Mouse (Mus musculus) forebrain, embryonic 11.5 days (tissue): Measurements from ENCODE around the gene Zkscan8. TPM values are rescaled to one million over a fixed set of nuclear protein-coding genes. Genes with fewer than 3 reads are reported as not detected.

ENCODE experiments used
- ATAC-seq: fragments of 200-750 bp; cut with Nextera tagmentation; replicated peaks from 2 replicates; pipeline ENCODE4 v1.8.0; 2017; ENCODE audit warnings: moderate TSS enrichment; ENCODE audit not compliant: low FRiP score
- DNase-seq: peaks from one replicate; pipeline ENCODE4 v3.0.0-alpha.2; 2017; ENCODE audit warnings: low spot score
- H3K27ac ChIP-seq: fragments of 300-500 bp; sonication (generic); 2 replicates; pipeline ENCODE4 v1.5.1; 2014; ENCODE audit warnings: low read depth, low read length
- H3K27me3 ChIP-seq: fragments of 300-500 bp; sonication (generic); 2 replicates; pipeline ENCODE4 v1.6.1; 2014; ENCODE audit warnings: mild to moderate bottlenecking, low read length, mixed read lengths; ENCODE audit not compliant: control insufficient read depth, insufficient read depth
- H3K36me3 ChIP-seq: fragments of 300-500 bp; sonication (generic); 2 replicates; pipeline ENCODE4 v1.6.1; 2014; ENCODE audit warnings: mild to moderate bottlenecking, low read length, moderate library complexity, mixed read lengths; ENCODE audit not compliant: control insufficient read depth, insufficient read depth
- H3K4me1 ChIP-seq: fragments of 300-500 bp; sonication (generic); replicated peaks from 2 replicates; pipeline ENCODE4 v1.6.1; 2014; ENCODE audit warnings: low read length, mixed read lengths; ENCODE audit not compliant: control insufficient read depth, insufficient read depth
- H3K4me2 ChIP-seq: fragments of 300-500 bp; sonication (generic); 2 replicates; pipeline ENCODE4 v1.6.1; 2014; ENCODE audit warnings: low read depth, mild to moderate bottlenecking, low read length, moderate library complexity, mixed read lengths; ENCODE audit not compliant: severe bottlenecking
- H3K4me3 ChIP-seq: fragments of 300-500 bp; sonication (generic); 2 replicates; pipeline ENCODE4 v1.5.1; 2014; ENCODE audit warnings: low read depth, low read length
- H3K9ac ChIP-seq: fragments of 300-500 bp; sonication (generic); 2 replicates; pipeline ENCODE4 v1.6.1; 2014; ENCODE audit warnings: low read length
- H3K9me3 ChIP-seq: fragments of 300-500 bp; sonication (generic); 2 replicates; pipeline ENCODE4 v1.6.1; 2016; ENCODE audit warnings: low read length, mixed read lengths; ENCODE audit not compliant: control insufficient read depth
- WGBS: fragments of 180-500 bp; shearing (Covaris S2); extraction: QIAGEN DNeasy Blood & Tissue Kit; methylation state at CpG from one replicate; pipeline ENCODE4 v1.1.7; 2014; 5-methylcytosine and 5-hydroxymethylcytosine counted together
- polyA plus RNA-seq: library from polyadenylated mRNA; unstranded; fragments of >200 nt; fragmentation: Nextera tagmentation; extraction: Ambion mirVana; gene quantifications from 2 replicates; pipeline ENCODE4 v1.2.1, GENCODE M21; 2014

The Zkscan8 gene
- polyA plus RNA-seq, 1 experiment from 2014 or later = 10.6 TPM

DNA sequence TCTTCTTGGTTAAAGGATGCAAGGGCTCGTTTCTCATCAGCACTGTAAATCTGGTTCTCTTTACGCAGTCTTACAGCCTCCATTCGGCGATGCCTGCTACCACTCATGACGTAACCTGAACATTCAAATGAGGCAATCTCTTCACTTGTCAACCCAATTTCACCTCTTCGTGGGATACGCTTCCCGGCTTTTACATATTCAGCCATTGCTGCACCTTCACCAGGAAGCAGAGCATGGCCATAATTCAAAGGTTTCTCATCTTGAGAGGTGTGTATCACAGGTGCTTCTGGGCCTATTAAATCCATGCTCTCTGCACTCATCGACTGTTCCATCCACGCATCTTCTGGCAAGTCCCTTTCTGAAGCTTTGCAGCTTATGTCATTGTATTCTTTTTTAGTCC is 63.6 kb downstream of the Zkscan8 start:
- Histone ChIP-seq H3K4me1 (no peaks in the 10 kb centered on the region), H3K4me2 (no peak overlapping the region), H3K27ac (no peak overlapping the region), H3K27me3 (peaks cover 3% of the 10 kb centered on the region; the same call in 1 of the 2 replicates), H3K36me3 (no peaks in the 10 kb centered on the region), H3K9me3 (no peaks in the 10 kb centered on the region; the same call in 1 of the 2 replicates), H3K9ac (no peak overlapping the region), H3K4me3 (no peak overlapping the region)
- DNase-seq (no peak), ATAC-seq (no peak)
- 87% methylated on average over 10 of the region's 10 CpGs for WGBS

Other genes with a start within 250 kb of the Zkscan8 start
- gene Gpx5, start 238.4 kb downstream of the Zkscan8 start, polyA plus RNA-seq = not detected in 2 replicates
- not detected in 2 replicates for gene Gpx6, start 219.0 kb downstream of the Zkscan8 start, polyA plus RNA-seq
- gene Olfr1367, start 184.2 kb downstream of the Zkscan8 start, polyA plus RNA-seq = not detected in 2 replicates
- 20.5 and 22.4 TPM in 2 replicates for gene Zscan12, start 168.3 kb downstream of the Zkscan8 start, polyA plus RNA-seq
- 89.7 and 91.3 TPM in 2 replicates for gene Zkscan3, start 128.4 kb downstream of the Zkscan8 start, polyA plus RNA-seq
- gene Pgbd1, start 90.1 kb downstream of the Zkscan8 start, polyA plus RNA-seq = 6.9 and 8.3 TPM in 2 replicates
- gene Zscan26, start 77.4 kb downstream of the Zkscan8 start, polyA plus RNA-seq = 19.5 and 22.2 TPM in 2 replicates
- gene Nkapl, start 62.6 kb downstream of the Zkscan8 start, polyA plus RNA-seq = 2.7 and 3.9 TPM in 2 replicates
- gene Zkscan4, start 52.2 kb downstream of the Zkscan8 start, polyA plus RNA-seq = 4.4 and 5.3 TPM in 2 replicates
- gene Gm10065, start 51.7 kb downstream of the Zkscan8 start, polyA plus RNA-seq = not detected in 2 replicates
- gene AK157302, start 35.9 kb downstream of the Zkscan8 start, polyA plus RNA-seq = 0.27 TPM in 1 of 2 replicates, not detected in the other
- gene Gm11273, start 29.7 kb downstream of the Zkscan8 start, polyA plus RNA-seq = 2.7 and 3.6 TPM in 2 replicates
- 0.27 and 0.43 TPM in 2 replicates for gene Olfr1366, start 11.7 kb upstream of the Zkscan8 start, polyA plus RNA-seq
- gene Olfr1535, start 28.8 kb upstream of the Zkscan8 start, polyA plus RNA-seq = not detected in 2 replicates
- not detected in 2 replicates for gene Olfr1364, start 50.6 kb upstream of the Zkscan8 start, polyA plus RNA-seq
- gene Olfr1362, start 82.9 kb upstream of the Zkscan8 start, polyA plus RNA-seq = not detected in 2 replicates
- gene Olfr11, start 111.4 kb upstream of the Zkscan8 start, polyA plus RNA-seq = not detected in 2 replicates
- gene Olfr1361, start 132.3 kb upstream of the Zkscan8 start, polyA plus RNA-seq = not detected in 2 replicates
- gene Olfr1360, start 146.3 kb upstream of the Zkscan8 start, polyA plus RNA-seq = not detected in 2 replicates
- not detected in 2 replicates for gene Olfr1359, start 167.0 kb upstream of the Zkscan8 start, polyA plus RNA-seq
- 2.3 and 5.4 TPM in 2 replicates for gene Hist1h2bl, start 185.0 kb upstream of the Zkscan8 start, polyA plus RNA-seq
- 23.9 and 25.3 TPM in 2 replicates for gene Hist1h2ai, start 185.3 kb upstream of the Zkscan8 start, polyA plus RNA-seq
- 16.8 and 17.4 TPM in 2 replicates for gene Hist1h3h, start 186.5 kb upstream of the Zkscan8 start, polyA plus RNA-seq
- gene Hist1h2bm, start 190.9 kb upstream of the Zkscan8 start, polyA plus RNA-seq = 5.0 and 5.7 TPM in 2 replicates
- 1.2 and 1.6 TPM in 2 replicates for gene Hist1h4j, start 203.9 kb upstream of the Zkscan8 start, polyA plus RNA-seq
- gene Hist1h4k, start 219.4 kb upstream of the Zkscan8 start, polyA plus RNA-seq = 4.4 TPM in 2 replicates
- gene Hist1h2ak, start 222.7 kb upstream of the Zkscan8 start, polyA plus RNA-seq = 11.0 and 12.5 TPM in 2 replicates
- 1.9 and 2.5 TPM in 2 replicates for gene Hist1h2bn, start 223.0 kb upstream of the Zkscan8 start, polyA plus RNA-seq
- 20.4 and 20.6 TPM in 2 replicates for gene Hist1h1b, start 249.5 kb upstream of the Zkscan8 start, polyA plus RNA-seq